In the genomic region with DNA sequence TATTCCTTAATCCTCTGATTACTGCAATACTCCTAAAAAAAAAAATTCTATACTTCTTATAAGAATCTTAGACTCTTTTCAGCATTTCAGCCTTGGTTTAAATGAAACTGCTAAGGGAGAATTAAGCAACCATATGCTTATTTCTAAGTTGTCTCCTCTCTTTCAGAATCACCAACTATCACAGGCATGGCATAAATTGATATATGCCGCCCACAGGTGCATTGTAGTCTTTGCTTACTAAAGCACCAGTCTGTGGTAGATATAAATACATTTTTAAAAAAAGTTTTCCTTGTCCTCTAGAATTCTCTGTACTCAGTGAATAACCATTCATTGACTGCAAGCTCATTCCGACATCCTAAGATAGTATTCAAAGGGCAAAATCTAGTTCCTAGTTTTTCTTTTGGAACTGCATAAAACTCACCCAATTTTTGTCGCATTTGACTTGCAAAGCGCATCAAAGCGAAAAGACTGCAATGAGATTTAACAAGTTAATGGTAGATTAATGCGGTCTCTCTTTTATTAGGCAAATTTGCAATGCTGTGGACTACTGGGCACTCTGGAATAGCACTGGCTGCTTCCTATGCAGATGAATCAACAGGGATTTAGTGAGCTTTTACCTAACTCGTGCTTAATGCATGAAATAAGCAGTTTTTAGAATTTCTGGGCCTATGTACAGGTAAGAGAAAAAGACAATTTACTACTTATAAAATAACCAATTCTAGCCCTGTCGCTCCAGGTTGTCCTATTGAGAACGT, we compare ENCODE assay signal across 15 mouse cellular contexts.
"Had no signal": no experiment of that assay in that cellular context is flagged by ENCODE, and none has a peak within 500 bp of the region (broad histone marks: within the 10 kb centered on the region; RNA-seq: fewer than 3 reads in every experiment).

No protein-coding gene starts in this region.

- H3K4me1 ChIP-seq: liver, embryonic 13.5 days; midbrain, embryonic 15.5 days; neural tube, embryonic 12.5 days; neural tube, embryonic 15.5 days; stomach, embryonic 15.5 days had no signal

- H3K4me3 ChIP-seq: liver, embryonic 13.5 days; midbrain, embryonic 15.5 days; neural tube, embryonic 12.5 days; neural tube, embryonic 15.5 days; stomach, embryonic 15.5 days had no signal

- H3K9ac ChIP-seq: liver, embryonic 13.5 days; midbrain, embryonic 15.5 days; neural tube, embryonic 12.5 days; neural tube, embryonic 15.5 days; stomach, embryonic 15.5 days had no signal

- H3K9me3 ChIP-seq: liver, embryonic 13.5 days; midbrain, embryonic 15.5 days; neural tube, embryonic 12.5 days; neural tube, embryonic 15.5 days; stomach, embryonic 15.5 days had no signal

- ATAC-seq: midbrain, embryonic 15.5 days had no signal

- H3K4me2 ChIP-seq: liver, embryonic 13.5 days; midbrain, embryonic 15.5 days; neural tube, embryonic 12.5 days; neural tube, embryonic 15.5 days; stomach, embryonic 15.5 days had no signal

- H3K36me3 ChIP-seq: liver, embryonic 13.5 days; midbrain, embryonic 15.5 days; neural tube, embryonic 12.5 days; neural tube, embryonic 15.5 days; stomach, embryonic 15.5 days had no signal

- H3K27ac ChIP-seq: kidney, postnatal 0 days; liver, embryonic 13.5 days; midbrain, embryonic 15.5 days; neural tube, embryonic 12.5 days; neural tube, embryonic 15.5 days; stomach, embryonic 15.5 days had no signal

- H3K27me3 ChIP-seq: liver, embryonic 13.5 days; midbrain, embryonic 15.5 days; neural tube, embryonic 12.5 days; neural tube, embryonic 15.5 days; stomach, embryonic 15.5 days had no signal

- DNase-seq: kidney, adult 2 months; kidney, postnatal 25 days; liver, embryonic 13.5 days; lung, adult 2 months; lung, postnatal 14 days; lung, postnatal 4 days; right cerebral cortex, adult 18-20 months; right cerebral cortex, postnatal 14 days; right cerebral cortex, postnatal 4 days; thymus, postnatal 25 days had no signal
